Mouse (Mus musculus) liver, adult 2 months (tissue): ENCODE measurements around the gene Sh2d6. TPM values are rescaled to one million over a fixed set of nuclear protein-coding genes. Genes with fewer than 3 reads are reported as not detected.

Experiments
- DNase-seq: peaks from one replicate; pipeline ENCODE4 v3.0.0-alpha.2; 2011; ENCODE audit warnings: low read depth, low spot score; ENCODE audit errors: extremely low read depth
- H3K27ac ChIP-seq: fragments of 200-500 bp; replicated peaks from 2 replicates; pipeline ENCODE4 v1.5.1; 2012; ENCODE audit warnings: low read depth, mild to moderate bottlenecking, control low read depth, inconsistent platforms, low read length; ENCODE audit not compliant: insufficient read depth
- H3K27me3 ChIP-seq: fragments of 200-500 bp; 2 replicates; pipeline ENCODE4 v1.6.1; 2012; ENCODE audit warnings: mild to moderate bottlenecking, moderate library complexity, low read length, inconsistent platforms; ENCODE audit not compliant: control insufficient read depth, insufficient read depth
- H3K36me3 ChIP-seq: fragments of 200-500 bp; 2 replicates; pipeline ENCODE4 v1.6.1; 2012; ENCODE audit warnings: low read length, inconsistent platforms; ENCODE audit not compliant: control insufficient read depth, insufficient read depth
- H3K4me1 ChIP-seq: fragments of 200-500 bp; 2 replicates; pipeline ENCODE4 v1.6.1; 2011; ENCODE audit warnings: low read length; ENCODE audit not compliant: control insufficient read depth, insufficient read depth
- H3K4me3 ChIP-seq: fragments of 200-500 bp; 2 replicates; pipeline ENCODE4 v1.5.1; 2011; ENCODE audit warnings: low read depth, mild to moderate bottlenecking, control low read depth, low read length, moderate library complexity; ENCODE audit not compliant: insufficient read depth
- H3K79me2 ChIP-seq: fragments of 200-500 bp; 2 replicates; pipeline ENCODE4 v1.6.1; 2012; ENCODE audit warnings: inconsistent platforms, mild to moderate bottlenecking, low read length, moderate library complexity; ENCODE audit not compliant: control insufficient read depth, insufficient read depth
- H3K9ac ChIP-seq: fragments of 200-500 bp; 2 replicates; pipeline ENCODE4 v1.6.1; 2012; ENCODE audit warnings: low read depth, mild to moderate bottlenecking, control low read depth, inconsistent platforms, low read length
- CTCF ChIP-seq: fragments of 200-500 bp; IDR thresholded peaks from 2 replicates; pipeline ENCODE4 v1.5.1; 2011; ENCODE audit warnings: low read depth, low read length, control low read depth
- POLR2A ChIP-seq: fragments of 200-500 bp; IDR thresholded peaks from 2 replicates; pipeline ENCODE4 v1.6.1; 2011; ENCODE audit warnings: low read length, control low read depth; ENCODE audit not compliant: insufficient read depth; ENCODE audit errors: extremely low read depth
- WGBS: fragments of 180-500 bp; shearing (Covaris S2); methylation state at CpG from one replicate; pipeline ENCODE4 v1.1.7; 2018; 5-methylcytosine and 5-hydroxymethylcytosine counted together
- polyA plus RNA-seq: library from polyadenylated mRNA; depleted of rRNA; stranded (reverse); fragments of >200 nt; gene quantifications from 2 replicates; pipeline ENCODE4 v1.2.3, GENCODE M21; 2012
- total RNA-seq: library from RNA; depleted of rRNA; stranded (reverse); fragments of >200 nt; gene quantifications from 2 replicates; pipeline ENCODE4 v1.2.3, GENCODE M21; 2014

Gene Sh2d6
- total and polyA plus RNA-seq, 2 experiments, result not detected

DNA sequence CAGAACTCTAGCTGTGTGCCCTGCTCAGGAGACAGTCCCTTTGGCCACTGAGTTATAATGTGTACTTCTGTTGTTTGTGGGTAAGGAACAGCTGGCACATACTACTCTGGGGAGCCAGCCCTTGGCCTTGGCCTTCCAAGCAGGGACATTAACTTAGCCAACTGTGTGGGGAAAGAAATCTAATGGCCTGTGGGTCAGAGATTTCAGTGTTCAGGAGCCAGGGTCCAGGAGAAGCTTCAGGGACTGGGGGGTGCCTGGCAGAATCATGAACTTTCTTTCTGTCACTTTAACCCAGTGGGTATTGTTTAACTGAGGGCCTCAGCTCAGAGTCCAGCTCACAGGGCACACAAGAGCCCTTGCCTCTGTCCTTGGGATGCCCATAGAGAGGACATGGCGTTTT lies 15.4 kb downstream of the Sh2d6 start:
- H3K27ac ChIP-seq, result no peak overlapping the region
- no peaks in the 10 kb centered on the region for H3K36me3 ChIP-seq

DNA sequence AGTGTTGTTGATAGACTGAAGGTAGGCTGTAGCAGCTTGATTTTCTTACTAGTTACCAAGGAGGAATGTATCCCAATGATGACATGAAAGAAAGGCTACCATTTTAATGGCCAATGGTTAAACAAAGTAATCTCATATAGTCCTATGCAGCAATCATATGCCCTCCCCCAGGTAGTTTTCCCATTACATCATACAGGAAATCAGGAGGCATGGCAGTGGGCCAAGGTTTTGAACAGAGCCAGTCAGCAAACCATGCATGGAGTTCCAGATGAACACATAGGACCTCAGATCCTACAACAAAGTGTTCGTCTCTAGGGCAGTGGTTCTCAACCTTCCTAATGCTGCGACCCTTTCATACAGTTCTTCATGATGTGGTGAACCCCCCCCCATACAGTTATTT lies 17.6 kb downstream of the Sh2d6 start:
- WGBS, result 75% methylated on average over 2 of the region's 2 CpGs
- no peak overlapping the region for H3K27ac ChIP-seq

More for the DNA sequence above, 15.4 kb downstream of the Sh2d6 start:
- Histone ChIP-seq H3K27me3 (no peaks in the 10 kb centered on the region), H3K4me1 (peaks cover 2% of the 10 kb centered on the region; the same call in 1 of the 2 replicates), H3K9ac (no peak overlapping the region), H3K4me3 (no peak overlapping the region), H3K79me2 (no peaks in the 10 kb centered on the region)
- no peak for DNase-seq
- TF ChIP-seq CTCF, result no peak
- no peak for TF ChIP-seq POLR2A
- 88% methylated on average over 1 of the region's 1 CpGs for WGBS

DNA sequence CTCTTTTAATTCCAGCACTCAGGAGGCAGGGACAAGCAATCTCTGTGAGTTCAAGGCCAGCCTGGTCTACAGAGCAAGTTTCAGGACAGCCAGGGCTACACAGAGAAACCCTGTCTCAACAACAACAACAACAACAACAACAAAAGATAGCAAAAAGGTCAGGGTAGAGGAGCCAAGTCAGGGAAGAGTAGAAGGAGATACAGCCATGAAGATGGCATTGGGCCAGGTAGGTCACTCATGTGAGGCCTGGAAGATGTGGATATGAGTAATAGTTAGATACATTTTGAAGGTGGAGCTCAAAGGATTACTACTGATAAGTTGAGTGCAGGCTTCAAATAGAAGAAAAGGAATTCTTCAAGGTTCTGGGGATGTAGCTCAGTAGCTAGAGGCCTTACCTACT lies 18.2 kb downstream of the Sh2d6 start:
- no peak for DNase-seq
- H3K36me3 ChIP-seq, result no peaks in the 10 kb centered on the region
- no peak for TF ChIP-seq POLR2A
- TF ChIP-seq CTCF, result no peak
- H3K4me3 ChIP-seq, result no peak overlapping the region
- H3K79me2 ChIP-seq, result no peaks in the 10 kb centered on the region
- H3K4me1 ChIP-seq, result no peaks in the 10 kb centered on the region
- no peaks in the 10 kb centered on the region for H3K27me3 ChIP-seq
- H3K27ac ChIP-seq, result no peak overlapping the region
- no peak overlapping the region for H3K9ac ChIP-seq

More for the DNA sequence above, 17.6 kb downstream of the Sh2d6 start:
- DNase-seq, result peak; percentile 48
- Histone ChIP-seq H3K4me1 (no peaks in the 10 kb centered on the region), H3K79me2 (no peaks in the 10 kb centered on the region), H3K9ac (no peak overlapping the region), H3K36me3 (no peaks in the 10 kb centered on the region), H3K27me3 (no peaks in the 10 kb centered on the region), H3K4me3 (no peak overlapping the region)
- TF ChIP-seq POLR2A, result no peak
- TF ChIP-seq CTCF, result no peak

DNA sequence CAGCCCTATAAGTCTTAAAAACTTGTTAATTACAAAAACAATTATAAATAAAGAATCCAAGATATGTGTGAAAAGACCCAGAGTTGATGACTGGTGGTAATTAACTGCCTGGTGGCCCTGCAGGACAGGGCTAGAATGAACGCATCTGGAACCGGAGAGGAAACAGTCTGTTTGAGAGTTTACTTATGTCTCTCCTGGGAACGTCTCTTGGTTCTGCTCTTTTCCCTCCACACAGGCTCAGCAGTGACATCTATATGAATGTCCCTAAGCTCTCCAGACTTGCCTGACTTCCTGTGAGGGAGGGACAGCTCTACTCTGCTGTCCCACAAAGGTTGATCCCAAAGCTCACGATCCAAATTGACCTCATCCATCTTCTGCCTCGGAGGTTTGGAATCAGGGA lies 22.6 kb downstream of the Sh2d6 start:
- Histone ChIP-seq H3K4me1 (no peaks in the 10 kb centered on the region), H3K79me2 (no peaks in the 10 kb centered on the region), H3K9ac (no peak overlapping the region), H3K27me3 (no peaks in the 10 kb centered on the region), H3K36me3 (no peaks in the 10 kb centered on the region), H3K4me3 (no peak overlapping the region), H3K27ac (no peak overlapping the region)
- no peak for DNase-seq
- TF ChIP-seq CTCF (no peak), POLR2A (no peak)
- WGBS, result 76% methylated on average over 5 of the region's 5 CpGs

DNA sequence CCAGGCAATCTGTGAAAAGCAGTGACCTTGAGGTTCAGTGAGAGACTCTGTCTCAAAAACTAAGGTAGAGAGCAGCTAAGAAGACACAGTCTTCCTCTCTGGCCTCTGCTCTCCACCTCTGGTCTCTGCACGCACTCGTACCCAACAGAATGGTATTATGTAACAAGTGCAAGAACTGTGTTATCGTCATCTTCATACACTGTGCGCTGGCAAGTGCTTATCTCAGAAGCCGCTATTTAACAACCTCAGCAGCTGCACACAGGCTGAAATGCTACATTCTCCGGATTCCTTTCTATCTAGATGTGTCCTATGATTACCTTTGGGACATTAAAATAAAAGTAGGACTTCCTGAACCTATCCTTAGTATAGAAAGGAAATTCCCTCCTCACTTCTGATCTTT lies 28.6 kb downstream of the Sh2d6 start:
- H3K9ac ChIP-seq, result no peak overlapping the region

DNA sequence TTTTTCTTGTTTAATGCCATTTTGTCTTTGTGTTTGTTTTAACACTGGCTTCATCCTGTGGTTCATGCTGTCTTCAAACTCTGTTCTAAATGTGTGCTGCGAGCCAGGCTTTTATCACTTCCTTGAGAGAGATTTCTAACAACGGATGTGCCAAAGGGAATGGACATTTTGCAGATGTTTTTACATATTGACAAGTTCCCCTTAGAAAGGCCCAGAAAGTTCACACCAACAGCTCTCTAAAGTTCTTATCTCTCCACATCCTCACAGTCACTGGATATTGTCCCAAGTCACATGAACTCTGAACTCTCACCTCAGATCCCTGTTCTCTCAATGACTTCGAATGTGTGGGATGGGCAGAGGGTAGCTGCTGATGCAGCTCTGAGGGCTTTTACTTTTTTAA lies 30.4 kb downstream of the Sh2d6 start:
- TF ChIP-seq POLR2A (no peak), CTCF (no peak)
- H3K36me3 ChIP-seq, result no peaks in the 10 kb centered on the region
- WGBS, result 44% methylated on average over 3 of the region's 3 CpGs
- no peak overlapping the region for H3K27ac ChIP-seq
- H3K79me2 ChIP-seq, result no peaks in the 10 kb centered on the region
- 0 out of 2 replicates have a peak, but pooled peaks cover 8% of the 10 kb centered on the region for H3K4me1 ChIP-seq
- H3K4me3 ChIP-seq, result no peak overlapping the region
- no peaks in the 10 kb centered on the region for H3K27me3 ChIP-seq
- H3K9ac ChIP-seq, result no peak overlapping the region
- peak; percentile 78 for DNase-seq

More for the DNA sequence above, 28.6 kb downstream of the Sh2d6 start:
- no peak for TF ChIP-seq CTCF
- no peak for TF ChIP-seq POLR2A
- H3K79me2 ChIP-seq, result no peaks in the 10 kb centered on the region
- 19% methylated on average over 6 of the region's 6 CpGs for WGBS
- H3K4me1 ChIP-seq, result 0 out of 2 replicates have a peak, but pooled peaks cover 8% of the 10 kb centered on the region
- H3K27ac ChIP-seq, result peak overlapping the region; percentile 31; the same call in 1 of the 2 replicates
- peak; percentile 64 for DNase-seq
- no peaks in the 10 kb centered on the region for H3K27me3 ChIP-seq
- H3K36me3 ChIP-seq, result no peaks in the 10 kb centered on the region
- no peak overlapping the region for H3K4me3 ChIP-seq
